Mouse (Mus musculus) stomach, postnatal 0 days (tissue): ENCODE measurements around the gene Actn1.

Experiments used
- CTCF ChIP-seq: IDR thresholded peaks from 2 replicates; pipeline ENCODE4 v1.5.1; 2016; ENCODE audit warnings: antibody characterized with exemption, low read depth, mild to moderate bottlenecking, moderate library complexity
- EP300 ChIP-seq: optimal IDR thresholded peaks from 2 replicates; pipeline ENCODE3; 2016; ENCODE audit warnings: antibody characterized with exemption

- TF ChIP-seq CTCF: peak; percentile 50
- no peak for TF ChIP-seq EP300
Measured at GRCm38 (mm10) chr12:80151821-80152220, 108.3 kb downstream of the Actn1 start.
